Mouse (Mus musculus) G1E (cell line): ENCODE data around the gene Trim8.

Experiments
- CTCF ChIP-seq: IDR thresholded peaks from 2 replicates; pipeline ENCODE4 v1.5.1; 2012; ENCODE audit warnings: low read depth, low read length, inconsistent platforms, mixed read lengths
- GATA1 ChIP-seq: IDR thresholded peaks from 2 replicates; pipeline ENCODE4 v1.6.1; 2012; ENCODE audit warnings: borderline replicate concordance, low read length, inconsistent platforms, mixed read lengths
- POLR2AphosphoS5 ChIP-seq: IDR thresholded peaks from 2 replicates; pipeline ENCODE4 v1.6.1; 2012; ENCODE audit warnings: low read depth, low read length, inconsistent platforms; ENCODE audit not compliant: insufficient replicate concordance

DNA sequence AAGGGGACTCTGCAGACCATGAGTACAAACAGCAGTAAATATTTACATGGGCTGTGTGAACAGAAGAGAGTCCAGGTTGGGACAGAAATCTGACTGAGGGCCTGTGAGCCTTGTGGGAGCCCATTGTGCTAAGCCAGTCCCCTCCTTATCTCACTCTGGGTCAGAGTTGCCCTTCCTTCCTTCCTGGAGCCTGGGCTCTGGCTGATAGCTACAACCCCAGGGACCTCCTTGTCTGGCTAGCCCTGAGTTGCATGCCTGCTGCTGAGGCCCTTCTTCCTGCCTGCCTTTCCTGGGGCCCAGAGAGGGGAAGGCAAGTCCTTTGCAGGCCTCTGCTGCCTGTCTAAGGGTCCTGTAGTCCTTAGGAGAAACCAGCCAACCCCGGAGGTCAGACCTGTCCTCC, 46.5 kb upstream of the Trim8 start:
- TF ChIP-seq CTCF (no peak), GATA1 (no peak), POLR2AphosphoS5 (no peak)
